Mouse (Mus musculus): ENCODE results near the gene Slc9a8.

Gene Slc9a8

DNA sequence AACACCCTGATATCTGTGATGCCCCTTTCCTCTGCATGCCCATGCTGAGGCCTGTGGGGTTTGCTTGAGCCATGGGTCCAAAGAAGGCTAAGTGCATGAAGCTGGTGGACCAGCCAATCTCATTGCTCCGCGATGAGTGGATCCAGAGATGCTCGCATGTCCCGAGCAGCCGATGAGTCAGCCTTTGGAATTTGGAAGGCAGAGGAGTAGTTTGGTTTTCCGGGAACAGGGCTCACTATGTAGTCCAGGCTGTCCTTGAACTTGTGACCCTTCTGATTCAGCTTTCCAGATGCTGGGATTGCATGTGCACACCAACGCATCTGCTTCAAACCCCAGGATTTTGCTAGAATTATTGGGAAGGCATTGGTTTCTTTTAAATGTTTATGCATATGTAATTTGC lies 21.9 kb upstream of the Slc9a8 start:
- TF ChIP-seq GATA4 (IDR thresholded peaks at IDR 0.05; ENCODE audit: insufficient replicate concordance, low read length) = no peak

DNA sequence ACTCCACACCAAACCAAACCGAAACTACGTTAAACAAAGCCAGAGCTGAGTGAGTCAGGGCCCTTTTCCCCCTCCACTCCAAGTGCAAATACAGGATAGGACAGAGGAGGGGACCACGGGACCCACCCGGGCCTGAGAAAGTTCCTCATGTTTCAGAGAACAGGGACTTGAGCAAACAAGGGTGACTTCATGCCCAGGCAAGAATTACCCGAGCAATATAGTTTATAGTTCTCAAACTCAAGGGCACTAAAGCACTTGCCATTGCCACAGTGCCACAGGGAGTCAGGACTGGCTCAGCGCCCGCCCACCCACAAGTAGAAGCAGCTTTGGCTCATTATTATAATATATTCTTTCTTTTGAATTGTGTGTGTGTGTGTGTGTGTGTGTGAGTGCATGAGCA lies 18.4 kb upstream of the Slc9a8 start:
- TF ChIP-seq GATA4 (IDR thresholded peaks at IDR 0.05; ENCODE audit: insufficient replicate concordance, low read length) = no peak

DNA sequence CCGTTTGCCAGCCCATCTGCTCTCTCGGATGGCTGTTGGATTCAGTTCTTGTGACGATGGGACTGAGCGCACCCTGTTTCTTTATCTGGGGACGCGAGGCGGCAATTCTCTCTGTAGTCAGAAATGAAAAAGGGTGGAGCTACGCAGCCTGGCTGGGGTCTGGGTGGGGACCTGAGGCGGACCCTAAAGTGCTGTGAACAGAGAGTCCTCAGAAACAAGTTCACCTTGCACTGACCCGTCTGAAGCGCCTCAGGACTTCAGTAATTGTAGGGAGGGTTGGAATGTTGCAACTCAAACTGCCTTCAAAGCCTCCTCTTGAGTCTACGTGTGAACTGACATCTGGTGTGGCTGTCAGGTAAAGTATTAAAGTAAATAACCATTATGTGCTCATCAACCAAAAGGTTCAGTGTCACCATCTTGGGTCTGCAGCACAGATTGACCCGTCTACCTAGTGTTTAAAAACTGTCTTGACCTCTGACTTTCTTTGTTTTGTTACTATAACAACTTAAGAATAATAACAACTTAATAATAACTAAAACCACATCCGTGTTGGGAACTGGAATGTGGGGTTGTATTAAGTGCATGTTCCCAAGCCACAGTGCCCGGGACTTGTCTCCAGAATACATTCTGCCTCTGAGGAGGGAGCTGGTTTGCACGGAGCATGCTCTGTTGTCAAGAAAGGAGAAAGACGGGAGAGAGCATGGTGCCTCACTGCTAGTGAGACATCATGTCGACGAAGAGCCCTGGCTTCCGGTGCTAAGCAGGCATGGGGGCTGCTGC lies 16.2 kb upstream of the Slc9a8 start:
- TF ChIP-seq GATA4 (IDR thresholded peaks at IDR 0.05; ENCODE audit: insufficient replicate concordance, low read length) = no peak

DNA sequence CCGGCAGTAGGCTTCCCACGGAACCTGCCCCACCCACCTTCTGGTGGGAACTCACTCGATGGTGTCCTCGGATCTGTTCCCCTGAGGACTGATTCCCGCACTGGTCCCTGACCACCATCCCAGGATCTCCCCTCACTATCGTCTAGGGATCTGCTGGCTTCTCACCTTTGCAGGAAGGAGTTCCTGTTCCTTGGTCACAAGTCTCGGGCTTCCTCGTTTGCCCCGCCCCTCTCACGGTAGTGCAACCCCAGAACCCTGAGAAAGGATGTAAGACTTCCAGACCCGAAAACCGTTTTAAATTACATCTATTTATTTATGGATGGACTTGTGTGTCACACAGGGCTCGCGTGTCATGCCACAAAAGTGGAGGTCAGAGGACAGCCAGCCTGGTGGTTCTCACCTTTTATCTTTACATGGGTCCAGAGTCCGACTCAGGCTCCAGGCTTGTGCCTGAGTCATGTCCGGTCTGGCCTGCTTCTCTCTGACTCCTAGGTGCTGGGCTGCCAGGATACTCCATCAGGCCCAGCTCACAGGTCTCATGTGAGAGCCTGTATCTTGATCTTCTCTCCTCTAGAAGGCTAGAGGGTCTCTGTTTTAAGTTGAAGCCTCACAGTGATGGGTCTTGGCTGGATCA lies 14.1 kb upstream of the Slc9a8 start:
- TF ChIP-seq GATA4 (IDR thresholded peaks at IDR 0.05; ENCODE audit: insufficient replicate concordance, low read length) = no peak

DNA sequence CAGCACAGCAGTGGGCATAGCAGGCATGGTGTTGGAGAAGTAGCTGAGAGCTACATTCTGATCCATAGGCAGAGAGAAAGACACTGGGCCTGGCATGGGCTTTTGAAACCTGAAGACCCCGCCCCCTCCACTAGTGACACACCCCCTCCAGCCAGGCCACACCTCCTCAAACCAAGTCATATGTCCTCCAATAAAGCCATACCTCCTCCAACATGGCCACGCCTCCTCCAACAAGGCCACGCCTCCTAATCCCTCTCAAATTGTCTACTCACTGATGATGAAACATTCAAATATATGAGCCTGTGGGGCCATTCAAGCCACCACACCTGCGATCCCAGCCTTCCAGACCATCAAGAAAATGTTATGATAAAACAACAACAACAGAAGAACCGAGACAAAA lies 7.1 kb upstream of the Slc9a8 start:
- TF ChIP-seq GATA4 (IDR thresholded peaks at IDR 0.05; ENCODE audit: insufficient replicate concordance, low read length) = no peak

DNA sequence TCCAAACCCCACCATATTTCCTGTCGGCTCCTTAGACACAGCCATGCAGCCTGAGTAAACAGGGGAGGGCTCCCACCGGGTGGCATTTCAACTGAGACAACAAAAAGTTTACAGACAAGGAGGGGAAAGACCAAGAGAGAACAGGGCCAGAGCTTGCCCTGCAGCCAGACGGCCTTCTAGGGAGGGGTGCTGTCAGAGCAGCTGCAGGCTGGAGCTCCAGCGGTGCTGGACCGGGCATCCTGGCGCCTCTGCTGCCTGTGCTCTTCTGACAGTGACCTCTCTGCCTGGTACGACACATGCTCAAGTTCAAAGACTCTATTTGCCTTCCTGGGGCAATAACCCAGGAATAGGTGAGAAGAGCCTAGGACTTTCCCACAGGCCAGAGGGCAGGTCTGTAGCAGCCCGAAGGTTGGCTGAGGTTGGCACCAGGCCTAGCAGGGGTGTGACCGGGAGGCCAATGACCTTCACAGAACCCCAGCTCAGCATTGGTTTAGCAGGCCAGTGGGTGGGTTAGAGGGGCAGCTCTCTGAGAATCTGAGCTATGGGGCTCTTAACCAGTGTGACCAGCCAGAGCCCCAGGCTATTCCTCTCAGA lies 5.4 kb upstream of the Slc9a8 start:
- peak; percentile 11; the same call in 1 of the 2 replicates for TF ChIP-seq GATA4 (IDR thresholded peaks at IDR 0.05; ENCODE audit: insufficient replicate concordance, low read length)

DNA sequence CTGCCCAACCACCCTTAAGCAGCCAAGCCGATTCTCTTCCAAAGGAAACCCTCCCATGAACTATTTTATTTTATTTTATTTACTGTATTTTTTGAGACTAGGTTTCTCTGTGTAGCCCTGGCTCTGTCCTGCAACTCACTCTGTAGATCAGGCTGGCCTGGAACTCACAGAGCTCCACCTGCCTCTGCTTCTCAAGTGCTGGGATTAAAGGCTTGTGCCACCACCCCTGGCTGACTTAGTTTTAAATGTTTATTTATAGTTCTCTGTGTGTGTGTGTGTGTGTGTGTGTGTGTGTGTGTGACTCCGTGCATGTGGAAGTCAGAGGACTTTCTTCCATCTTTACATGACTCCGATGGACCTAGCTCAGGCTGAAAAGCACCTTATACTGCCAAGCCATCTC lies 4.5 kb upstream of the Slc9a8 start:
- no peak for TF ChIP-seq GATA4 (IDR thresholded peaks at IDR 0.05; ENCODE audit: insufficient replicate concordance, low read length)

DNA sequence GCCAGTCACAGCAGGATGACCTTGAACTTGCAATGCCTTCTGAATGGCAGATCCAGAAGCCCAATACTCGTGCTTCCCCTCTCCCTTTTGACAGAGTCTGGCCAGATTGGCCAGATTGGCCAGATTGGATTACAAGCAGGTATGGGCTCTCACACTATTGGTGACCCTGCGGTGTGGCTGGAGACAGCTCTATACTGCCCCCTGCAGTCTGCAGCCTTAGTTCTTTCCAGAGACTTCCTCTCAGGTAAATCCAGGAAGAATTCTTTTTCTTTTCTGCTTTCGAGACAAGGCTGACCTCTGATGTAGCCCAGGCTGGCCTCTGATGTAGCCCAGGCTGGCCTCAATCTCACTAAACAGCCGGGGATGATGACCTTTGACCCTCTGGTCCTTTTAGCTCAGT lies 3.8 kb upstream of the Slc9a8 start:
- TF ChIP-seq GATA4 (IDR thresholded peaks at IDR 0.05; ENCODE audit: insufficient replicate concordance, low read length) = no peak

DNA sequence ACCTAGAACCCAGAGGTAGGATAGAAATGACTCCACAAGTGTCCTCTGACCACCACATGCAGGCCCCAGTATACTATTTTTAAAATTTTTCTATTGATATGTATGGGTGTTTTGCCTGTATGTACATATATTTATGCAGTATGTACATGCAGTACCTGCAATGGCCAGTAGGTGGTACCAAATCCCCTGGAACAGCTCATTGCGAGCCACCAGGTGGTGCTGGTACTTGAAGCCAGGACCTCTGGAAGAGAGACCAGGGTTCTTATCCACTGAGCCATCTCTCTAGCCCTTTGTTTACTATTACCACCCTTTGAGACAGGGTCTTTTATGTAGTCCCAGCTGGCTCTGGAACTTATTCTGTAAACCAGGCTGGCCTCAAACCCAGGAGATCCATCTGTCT lies 2.3 kb upstream of the Slc9a8 start:
- TF ChIP-seq GATA4 (IDR thresholded peaks at IDR 0.05; ENCODE audit: insufficient replicate concordance, low read length) = no peak

DNA sequence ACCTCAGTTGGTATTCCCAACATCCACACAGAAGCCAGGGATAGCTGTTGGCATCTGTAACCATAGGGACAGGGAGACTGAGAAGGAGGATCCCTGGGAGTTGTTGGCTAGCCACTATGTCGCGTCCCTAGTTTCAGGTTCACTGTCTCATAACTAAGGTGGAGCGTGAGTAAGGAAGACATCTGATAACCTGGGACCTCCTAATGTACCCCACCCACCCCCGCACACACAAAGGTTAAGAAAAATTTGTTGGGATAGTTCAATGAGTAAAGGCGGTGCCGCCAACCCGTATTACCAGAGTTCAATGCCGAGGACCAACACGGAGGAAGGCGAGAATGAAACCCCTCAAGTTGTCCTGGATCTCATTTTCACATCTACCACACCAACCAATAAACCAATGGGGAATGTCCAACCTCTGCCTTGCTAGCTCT lies 686 bp upstream of the Slc9a8 start:
- no peak for TF ChIP-seq GATA4 (IDR thresholded peaks at IDR 0.05; ENCODE audit: insufficient replicate concordance, low read length)

DNA sequence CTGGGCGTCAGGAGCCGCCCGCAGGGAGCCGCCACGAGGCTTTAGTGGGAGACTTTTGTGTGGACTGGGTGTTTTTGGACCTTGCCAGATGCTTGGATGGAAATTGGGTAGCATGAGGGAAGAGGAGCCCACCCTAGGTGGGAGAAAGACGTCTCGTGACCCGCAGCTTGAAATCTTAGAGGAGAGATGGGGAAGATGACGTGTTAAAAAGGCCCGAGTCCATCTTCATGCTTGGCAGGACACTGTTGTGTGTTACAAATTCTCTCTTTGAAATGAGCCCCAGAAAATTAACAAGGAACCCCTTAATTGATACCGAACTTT lies 598 bp downstream of the Slc9a8 start:
- TF ChIP-seq GATA4 (IDR thresholded peaks at IDR 0.05; ENCODE audit: insufficient replicate concordance, low read length) = no peak

DNA sequence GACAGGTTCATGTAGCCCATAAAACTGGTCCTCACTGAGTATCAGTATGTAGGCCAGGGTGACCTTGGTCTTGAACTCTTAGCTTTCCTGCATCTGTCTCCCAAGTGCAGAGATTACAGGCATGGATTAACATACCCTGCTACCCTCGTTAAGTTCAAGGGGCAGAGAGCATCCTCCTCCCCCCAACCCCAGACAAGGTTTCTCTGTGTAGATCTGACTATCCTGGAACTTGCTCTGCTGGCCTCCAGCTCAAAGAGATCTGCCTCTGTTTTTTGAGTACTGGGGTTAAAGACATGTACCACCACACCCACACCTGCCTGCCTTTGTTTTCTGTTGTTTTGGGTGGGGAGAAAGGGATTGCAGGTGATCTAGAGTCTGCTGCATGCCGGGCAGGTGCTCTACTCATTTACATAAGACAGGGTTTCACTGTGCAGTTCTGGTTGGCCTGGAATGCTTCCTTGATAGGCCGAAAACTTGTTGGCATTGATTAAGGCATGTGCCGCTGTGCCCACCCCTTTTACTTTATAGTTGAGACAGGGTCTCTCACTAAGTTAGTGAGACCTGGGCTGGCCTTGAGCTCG lies 1.6 kb downstream of the Slc9a8 start:
- TF ChIP-seq GATA4 (IDR thresholded peaks at IDR 0.05; ENCODE audit: insufficient replicate concordance, low read length) = no peak

DNA sequence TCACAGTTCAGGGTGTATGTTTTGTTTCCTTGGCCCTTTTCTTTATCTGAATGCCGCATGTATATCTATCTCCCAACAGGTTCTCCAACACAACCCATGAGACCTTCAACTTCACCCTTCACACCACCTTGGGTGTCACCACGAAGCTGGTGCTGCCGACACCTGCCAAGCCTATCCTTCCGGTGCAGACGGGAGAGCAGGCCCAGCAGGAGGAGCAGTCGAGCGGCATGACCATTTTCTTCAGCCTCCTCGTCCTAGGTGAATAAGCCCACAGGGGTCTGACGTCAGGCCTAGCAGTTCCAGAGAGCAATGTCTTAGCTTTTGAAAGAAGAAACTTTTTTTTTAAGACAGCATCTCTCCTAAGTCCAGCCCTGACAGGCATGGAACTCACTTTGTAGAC lies 2.5 kb downstream of the Slc9a8 start:
- TF ChIP-seq GATA4 (IDR thresholded peaks at IDR 0.05; ENCODE audit: insufficient replicate concordance, low read length) = no peak

DNA sequence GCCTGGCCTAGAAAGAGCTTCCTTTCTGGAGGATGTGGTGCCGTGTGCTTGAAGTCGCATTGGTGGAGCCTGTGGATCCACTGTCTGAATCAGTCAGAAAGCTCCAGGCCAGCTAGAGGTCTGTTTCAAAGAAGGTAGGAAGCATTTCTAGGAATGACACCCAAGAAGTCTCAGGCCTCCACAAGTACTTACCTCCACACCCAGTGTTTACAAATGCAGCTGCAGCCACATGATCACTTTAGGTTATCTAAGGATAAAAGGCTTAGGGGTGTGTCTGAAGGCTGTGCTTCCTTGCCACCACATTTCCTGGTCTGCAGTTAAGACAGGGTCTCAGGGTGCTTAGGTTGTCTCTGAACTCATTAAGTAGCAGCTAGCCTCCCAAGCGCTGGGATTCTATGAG lies 3.0 kb downstream of the Slc9a8 start:
- TF ChIP-seq GATA4 (IDR thresholded peaks at IDR 0.05; ENCODE audit: insufficient replicate concordance, low read length) = no peak

DNA sequence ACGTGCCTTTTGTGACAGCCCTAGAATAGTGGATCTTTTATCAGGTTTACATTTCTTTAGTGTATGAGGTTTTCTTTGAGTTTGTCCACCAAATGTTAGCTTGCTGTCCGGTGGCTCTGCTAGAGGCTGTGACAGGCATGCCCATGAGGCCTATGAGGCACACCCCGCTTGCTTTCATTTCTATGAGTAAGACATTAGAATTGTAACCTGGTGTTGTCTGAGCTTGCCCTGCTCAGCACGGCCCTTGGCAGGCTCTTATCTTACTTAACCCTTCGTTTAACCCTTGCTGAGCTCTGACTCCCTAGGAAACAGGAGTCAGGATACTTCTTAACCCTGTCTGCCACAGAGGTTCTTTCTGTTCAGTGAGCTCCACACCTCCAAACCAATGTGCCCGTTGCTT lies 3.9 kb downstream of the Slc9a8 start:
- TF ChIP-seq GATA4 (IDR thresholded peaks at IDR 0.05; ENCODE audit: insufficient replicate concordance, low read length) = no peak

DNA sequence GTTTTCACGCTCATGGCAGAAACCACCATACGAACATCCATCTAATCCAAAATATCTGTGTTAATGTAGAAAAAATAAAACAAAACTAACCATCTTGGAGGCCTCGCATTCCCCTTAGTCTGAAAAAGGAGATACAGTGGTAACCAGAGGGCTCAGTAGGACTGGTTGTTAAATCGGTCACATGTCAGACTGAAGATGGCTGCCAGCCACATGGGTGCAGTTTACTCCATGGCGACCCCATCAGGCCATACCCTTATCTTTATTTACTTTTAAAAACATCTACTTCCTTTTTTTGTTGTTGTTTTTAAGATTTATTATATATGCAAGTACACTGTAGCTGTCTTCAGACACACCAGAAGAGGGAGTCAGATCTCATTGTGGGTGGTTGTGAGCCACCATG lies 8.1 kb downstream of the Slc9a8 start:
- TF ChIP-seq GATA4 (IDR thresholded peaks at IDR 0.05; ENCODE audit: insufficient replicate concordance, low read length) = no peak

Data from liver, adult (tissue).